Mouse (Mus musculus) fat pad, adult 2 months (tissue): ENCODE results near the gene Lsm2.
"Not testable (repeated sequence)": the region's sequence is repeated elsewhere in the genome, so short reads cannot be mapped to it uniquely, and the experiment has no call there.

ENCODE experiments used
- DNase-seq: peaks from one replicate; pipeline ENCODE4 v3.0.0-alpha.2; 2011; ENCODE audit warnings: low read depth, low spot score; ENCODE audit errors: extremely low read depth

The Lsm2 gene

GRCm38 (mm10) chr17:34956340-34956739 lies 25.3 kb upstream of the Lsm2 start:
- DNase-seq = no peak

- DNase-seq = not testable (repeated sequence)
Observed at GRCm38 (mm10) chr17:34957291-34957690, 24.4 kb upstream of the Lsm2 start.

- not testable (repeated sequence) for DNase-seq
Observed at GRCm38 (mm10) chr17:34957966-34958365, 23.7 kb upstream of the Lsm2 start.

- DNase-seq = not testable (repeated sequence)
Observed at GRCm38 (mm10) chr17:34958734-34959129, 22.9 kb upstream of the Lsm2 start.

- not testable (repeated sequence) for DNase-seq
Observed at GRCm38 (mm10) chr17:34959130-34959778, 22.4 kb upstream of the Lsm2 start, which contains the start of gene Hspa1b. TSS of gene Hspa1b (minus strand) at chr17:34959238.

- no peak for DNase-seq
Observed at GRCm38 (mm10) chr17:34959881-34960515, 21.7 kb upstream of the Lsm2 start.

GRCm38 (mm10) chr17:34960702-34961493 lies 20.8 kb upstream of the Lsm2 start:
- DNase-seq = peak; percentile 94

GRCm38 (mm10) chr17:34962125-34962524 lies 19.5 kb upstream of the Lsm2 start:
- no peak for DNase-seq

- DNase-seq = no peak
Observed at GRCm38 (mm10) chr17:34962841-34963240, 18.8 kb upstream of the Lsm2 start.

GRCm38 (mm10) chr17:34964640-34965049 lies 17.0 kb upstream of the Lsm2 start:
- DNase-seq = peak; percentile 94

GRCm38 (mm10) chr17:34965627-34966026 lies 16.0 kb upstream of the Lsm2 start:
- no peak for DNase-seq

- DNase-seq = not testable (repeated sequence)
Observed at GRCm38 (mm10) chr17:34969822-34970221, 11.8 kb upstream of the Lsm2 start, which contains the start of gene Gm20481. TSS of gene Gm20481 (plus strand) at chr17:34969912.

- not testable (repeated sequence) for DNase-seq
Observed at GRCm38 (mm10) chr17:34970850-34971249, 10.8 kb upstream of the Lsm2 start.

- not testable (repeated sequence) for DNase-seq
Observed at GRCm38 (mm10) chr17:34971694-34972068, 10.0 kb upstream of the Lsm2 start.

GRCm38 (mm10) chr17:34972069-34972749 lies 9.5 kb upstream of the Lsm2 start, which contains the start of the genes Hspa1a and Hspa1l:
TSS of gene Hspa1a (minus strand) at chr17:34972156.
TSS of gene Hspa1l (plus strand) at chr17:34972703.
- DNase-seq = not testable (repeated sequence)

GRCm38 (mm10) chr17:34975581-34976492 lies 5.8 kb upstream of the Lsm2 start:
- DNase-seq = no peak

GRCm38 (mm10) chr17:34977000-34977399 lies 4.7 kb upstream of the Lsm2 start:
- no peak for DNase-seq

GRCm38 (mm10) chr17:34978239-34978638 lies 3.4 kb upstream of the Lsm2 start:
- no peak for DNase-seq

- DNase-seq = no peak
Observed at GRCm38 (mm10) chr17:34979631-34980030, 2.0 kb upstream of the Lsm2 start.

GRCm38 (mm10) chr17:34980655-34981054 lies 1.0 kb upstream of the Lsm2 start:
- no peak for DNase-seq
